Mouse (Mus musculus) heart, postnatal 25 days (tissue): ENCODE data around the gene Gm11756. TPM values are rescaled to one million over a fixed set of nuclear protein-coding genes. Genes with fewer than 3 reads are reported as not detected.
"Not testable (repeated sequence)": the region's sequence is repeated elsewhere in the genome, so short reads cannot be mapped to it uniquely, and the experiment has no call there.

ENCODE experiments used
- DNase-seq: peaks from one replicate; pipeline ENCODE4 v3.0.0; 2022; ENCODE audit warnings: low spot score
- intact Hi-C: fragments of 180-260 bp; cut with DNase I; formaldehyde crosslinking; loops from one replicate; pipeline ENCODE4 v1.15.1; 2025
- total RNA-seq, 2 experiments: library from RNA; stranded (reverse); gene quantifications; 2 replicates each; pipeline ENCODE4 v1.2.3; 2021

Gm11756 gene
- 1 to 10 TPM; 1.5 to 1.8 TPM for total RNA-seq

GRCm38 (mm10) chr4:73920660-73921059, at the start of gene Gm11756:
Gm11756 (minus strand) TSS chr4:73920760.
- DNase-seq, intact Hi-C loops: not testable (repeated sequence)

- no peak for DNase-seq
Observed at GRCm38 (mm10) chr4:73950375-73950896, 29.9 kb upstream of the Gm11756 start, which contains the start of gene 2310002L09Rik. 2310002L09Rik (minus strand) TSS chr4:73950846.

GRCm38 (mm10) chr4:73905853-73906252, 14.7 kb downstream of the Gm11756 start, which contains the start of gene Gm13871:
Gm13871 (minus strand) TSS chr4:73905953.
- intact Hi-C loops, DNase-seq: not testable (repeated sequence)

More at GRCm38 (mm10) chr4:73950375-73950896, 29.9 kb upstream of the Gm11756 start, which contains the start of gene 2310002L09Rik:
- intact Hi-C loops: no loop called here

GRCm38 (mm10) chr4:73891012-73891411, 29.5 kb downstream of the Gm11756 start, which contains the start of gene Gm11757:
Gm11757 (minus strand) TSS chr4:73891112.
- intact Hi-C loops, DNase-seq: not testable (repeated sequence)

- intact Hi-C loops, DNase-seq: not testable (repeated sequence)
Observed at GRCm38 (mm10) chr4:73876166-73876565, 44.4 kb downstream of the Gm11756 start, which contains the start of gene Gm11758. Gm11758 (minus strand) TSS chr4:73876266.

Other genes starting within 250 kb of the Gm11756 start
- gene Gm428, start 237.2 kb downstream of the Gm11756 start, total RNA-seq: not detected
- under 1 TPM; 0.70 to 0.86 TPM for gene Rasef, start 129.8 kb downstream of the Gm11756 start, total RNA-seq
- gene Gm11758, start 44.5 kb downstream of the Gm11756 start, total RNA-seq: not detected
- not detected for gene Gm11757, start 29.6 kb downstream of the Gm11756 start, total RNA-seq
- not detected for gene Gm13871, start 14.8 kb downstream of the Gm11756 start, total RNA-seq
- 10 to 100 TPM; 21.5 to 22.6 TPM for gene 2310002L09Rik, start 30.1 kb upstream of the Gm11756 start, total RNA-seq
- gene Frmd3, start 92.7 kb upstream of the Gm11756 start, total RNA-seq: under 1 TPM; 0.10 to 0.11 TPM